Mouse (Mus musculus): ENCODE results near the gene Olfr424. TPM values are rescaled to one million over a fixed set of nuclear protein-coding genes. Genes with fewer than 3 reads are reported as not detected.

The Olfr424 gene
- total RNA-seq (2021): not detected
- long read RNA-seq, experiment 1: 0 reads
- long read RNA-seq, experiment 2: 0 reads

DNA sequence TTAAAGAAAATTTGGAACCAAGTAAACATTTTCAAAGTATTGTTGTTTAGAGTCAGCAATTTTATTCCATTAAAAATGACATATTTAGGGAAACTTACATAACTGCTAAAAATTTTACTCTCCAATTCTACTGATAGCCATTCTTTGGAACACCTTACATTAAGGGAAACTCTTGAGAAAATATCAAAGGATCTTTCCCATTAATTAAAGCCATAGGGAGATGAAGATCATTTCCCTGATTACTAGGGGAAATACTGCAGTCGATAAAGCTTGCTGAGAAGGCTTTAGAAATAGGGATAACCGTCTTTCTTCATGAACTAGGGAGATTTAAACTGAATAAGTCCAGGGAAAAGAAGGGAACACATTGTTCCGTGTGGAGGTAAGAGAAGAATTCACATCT lies at the start of gene Olfr424:
TSS of gene Olfr424 (plus strand) at position 301 of the 400 bp plus-strand sequence.
- DNase-seq (ENCODE audit: low spot score): no peak

GRCm38 (mm10) chr1:174084031-174084430 lies 47.3 kb upstream of the Olfr424 start, which contains the start of gene Olfr429:
Gene Olfr429, plus strand, starts transcription at chr1:174084331.
- DNase-seq (ENCODE audit: low spot score): no peak

DNA sequence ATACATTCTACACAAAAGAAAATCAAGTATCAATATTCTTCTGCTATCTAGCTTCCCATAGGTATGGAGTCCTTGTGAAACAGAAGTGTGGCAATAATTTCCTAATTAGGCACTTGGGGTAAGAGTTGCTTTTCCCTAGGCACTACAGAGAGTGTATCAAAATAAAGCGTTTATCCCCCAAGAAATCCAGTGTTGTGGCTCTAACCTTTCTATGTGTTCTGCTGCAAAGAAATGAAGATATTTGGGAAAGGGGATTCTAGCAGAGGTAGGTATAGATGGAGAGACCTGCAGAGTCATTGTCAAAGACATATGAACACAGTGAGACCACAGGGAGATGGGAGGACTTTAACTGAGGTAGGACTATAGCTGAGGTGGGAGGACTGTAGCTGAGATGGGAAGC lies 34.7 kb upstream of the Olfr424 start, which contains the start of gene Olfr427:
TSS of gene Olfr427 (plus strand) at position 301 of the 400 bp plus-strand sequence.
- DNase-seq (ENCODE audit: low spot score): no peak

DNA sequence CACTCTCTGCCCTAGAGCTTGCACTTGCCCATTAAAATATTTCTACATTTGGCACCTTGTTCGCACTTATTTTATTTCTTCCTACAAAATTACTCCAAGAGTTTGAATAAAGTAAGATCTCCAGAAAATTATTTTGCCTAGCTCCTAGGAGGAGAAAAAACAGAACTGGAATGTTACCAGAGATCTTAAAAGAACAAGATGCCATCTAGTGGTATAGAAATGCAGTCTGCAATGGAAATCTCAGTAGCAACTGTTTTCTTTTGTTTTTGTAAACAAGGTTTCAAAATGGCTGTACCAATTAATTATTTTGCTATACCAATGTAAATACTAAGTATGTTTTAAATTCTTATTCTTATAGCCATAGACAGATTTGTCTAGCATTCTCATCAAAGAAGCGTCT lies 27.6 kb upstream of the Olfr424 start:
- no peak for DNase-seq (ENCODE audit: low spot score)

- no peak for DNase-seq (ENCODE audit: low spot score)
These were observed 10.3 kb upstream of the Olfr424 start, which contains the start of gene Olfr231 for GRCm38 (mm10) chr1:174121062-174121461. Gene Olfr231, minus strand, starts transcription at chr1:174121162.

- DNase-seq (ENCODE audit: low spot score): no peak
These were observed 682 bp downstream of the Olfr424 start for GRCm38 (mm10) chr1:174131999-174132398.

GRCm38 (mm10) chr1:174141384-174141783 lies 10.1 kb downstream of the Olfr424 start:
- no peak for DNase-seq (ENCODE audit: low spot score)

DNA sequence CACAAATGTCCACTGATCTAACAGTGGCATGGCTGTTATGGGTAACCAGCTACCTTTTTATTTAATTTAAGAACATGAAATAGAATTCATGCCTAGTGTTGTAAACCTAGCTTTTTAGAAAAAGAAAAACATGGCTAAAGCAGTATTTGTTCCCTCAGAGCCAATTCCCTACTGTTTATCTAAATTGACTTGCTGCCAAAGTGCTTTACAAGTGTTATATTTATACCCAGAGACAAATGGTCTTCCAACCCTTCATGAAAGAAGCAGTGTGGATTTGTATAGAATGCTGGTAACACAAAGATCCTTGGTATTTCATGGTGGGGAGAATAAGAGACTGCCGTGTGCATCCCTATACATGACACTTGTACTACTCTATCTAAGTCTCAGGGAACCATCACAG lies 15.4 kb downstream of the Olfr424 start:
- no peak for DNase-seq (ENCODE audit: low spot score)

DNA sequence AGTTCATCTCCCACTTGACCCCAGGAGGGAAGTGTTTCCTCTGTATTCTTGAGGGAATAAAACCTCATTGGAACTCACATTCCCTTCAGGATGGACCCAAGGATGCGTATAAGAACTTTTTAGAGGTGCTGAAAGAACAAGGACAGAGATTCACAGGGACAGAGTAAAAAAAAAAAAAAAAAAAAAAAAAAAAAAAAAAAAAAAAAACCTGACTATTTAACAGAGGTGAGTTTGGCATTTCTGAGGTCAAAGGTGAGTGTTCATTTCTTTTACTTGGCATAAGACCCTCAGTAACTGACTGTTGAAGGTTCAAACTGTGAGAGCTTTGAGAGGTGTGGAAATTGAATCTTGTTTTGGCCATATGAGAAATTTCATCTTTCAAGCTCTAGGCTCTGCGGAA lies 18.0 kb downstream of the Olfr424 start:
- DNase-seq (ENCODE audit: low spot score): no peak

DNA sequence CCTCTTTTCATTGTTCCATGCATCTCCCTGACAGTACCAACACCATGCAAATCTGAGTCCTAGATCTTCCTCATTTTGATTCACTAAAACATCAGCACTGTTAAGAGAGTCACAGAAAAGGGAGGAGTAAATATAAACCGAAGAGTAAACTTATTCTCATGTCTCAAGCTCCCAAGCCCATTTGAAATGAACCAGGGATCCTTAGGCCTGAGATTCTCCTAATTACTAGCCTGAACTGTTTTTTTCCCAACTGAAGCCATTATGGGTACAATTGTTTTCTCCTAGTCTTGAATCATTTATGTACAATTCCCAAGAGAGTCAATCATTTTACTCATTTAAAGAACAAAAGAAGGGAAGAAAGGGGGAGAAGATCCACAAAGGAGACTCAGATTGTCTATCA lies 24.0 kb downstream of the Olfr424 start, which contains the start of gene Olfr420:
TSS of gene Olfr420 (plus strand) at position 301 of the 400 bp plus-strand sequence.
- DNase-seq (ENCODE audit: low spot score): no peak

GRCm38 (mm10) chr1:174157622-174158021 lies 26.3 kb downstream of the Olfr424 start:
- DNase-seq (ENCODE audit: low spot score): no peak

DNA sequence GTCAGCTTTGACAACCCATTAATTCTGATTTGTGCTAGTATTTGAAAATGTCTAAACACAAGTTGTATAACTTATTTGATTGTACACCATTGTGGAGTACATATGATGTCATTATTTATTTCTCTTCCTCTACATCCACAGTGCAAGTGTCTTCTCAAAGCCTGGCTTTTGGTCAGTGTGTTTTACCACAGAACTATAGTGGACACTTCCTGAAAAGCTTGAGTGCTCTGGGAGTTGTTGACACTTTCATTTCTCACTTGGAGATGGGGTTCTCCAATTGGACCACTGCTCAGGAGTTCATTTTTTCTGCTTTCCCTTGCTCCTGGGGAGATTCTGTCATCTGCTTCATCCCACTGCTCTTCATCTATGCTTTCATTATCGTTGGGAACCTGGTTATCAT lies 27.2 kb downstream of the Olfr424 start:
- DNase-seq (ENCODE audit: low spot score): no peak

DNA sequence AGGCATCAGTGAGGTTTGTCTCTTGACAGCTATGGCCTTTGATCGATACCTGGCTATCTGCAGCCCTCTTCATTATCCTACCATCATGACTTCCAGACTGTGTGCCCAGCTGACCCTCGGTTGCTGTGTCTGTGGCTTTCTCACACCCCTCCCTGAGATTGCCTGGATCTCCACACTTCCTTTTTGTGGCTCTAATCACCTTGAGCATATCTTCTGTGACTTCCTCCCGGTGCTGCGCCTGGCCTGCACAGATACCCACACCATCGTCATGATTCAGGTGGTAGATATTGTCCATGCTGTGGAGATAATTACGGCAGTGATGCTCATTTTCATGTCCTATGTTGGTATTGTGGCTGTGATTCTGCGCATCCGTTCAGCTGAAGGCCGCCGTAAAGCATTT lies 27.8 kb downstream of the Olfr424 start:
- DNase-seq (ENCODE audit: low spot score): no peak

DNA sequence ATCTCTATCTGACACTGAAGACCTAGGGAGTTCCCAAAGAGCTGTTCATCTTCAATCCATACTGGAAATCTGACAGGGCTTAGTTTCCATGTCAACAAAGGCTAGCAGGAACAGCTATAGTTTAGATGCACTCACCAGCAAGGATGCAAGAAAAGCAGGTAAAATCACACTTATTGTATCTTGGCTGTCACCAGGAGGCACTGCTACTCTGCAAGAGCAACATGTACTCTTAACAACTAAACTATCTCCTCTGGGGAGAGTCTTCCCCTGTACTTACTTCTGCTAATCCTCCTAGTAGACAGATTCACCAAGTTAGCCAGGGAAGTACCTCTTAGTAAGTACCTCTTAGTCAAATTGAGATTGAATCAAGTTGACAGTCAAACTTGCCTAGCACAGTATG lies 37.7 kb downstream of the Olfr424 start:
- no peak for DNase-seq (ENCODE audit: low spot score)

DNA sequence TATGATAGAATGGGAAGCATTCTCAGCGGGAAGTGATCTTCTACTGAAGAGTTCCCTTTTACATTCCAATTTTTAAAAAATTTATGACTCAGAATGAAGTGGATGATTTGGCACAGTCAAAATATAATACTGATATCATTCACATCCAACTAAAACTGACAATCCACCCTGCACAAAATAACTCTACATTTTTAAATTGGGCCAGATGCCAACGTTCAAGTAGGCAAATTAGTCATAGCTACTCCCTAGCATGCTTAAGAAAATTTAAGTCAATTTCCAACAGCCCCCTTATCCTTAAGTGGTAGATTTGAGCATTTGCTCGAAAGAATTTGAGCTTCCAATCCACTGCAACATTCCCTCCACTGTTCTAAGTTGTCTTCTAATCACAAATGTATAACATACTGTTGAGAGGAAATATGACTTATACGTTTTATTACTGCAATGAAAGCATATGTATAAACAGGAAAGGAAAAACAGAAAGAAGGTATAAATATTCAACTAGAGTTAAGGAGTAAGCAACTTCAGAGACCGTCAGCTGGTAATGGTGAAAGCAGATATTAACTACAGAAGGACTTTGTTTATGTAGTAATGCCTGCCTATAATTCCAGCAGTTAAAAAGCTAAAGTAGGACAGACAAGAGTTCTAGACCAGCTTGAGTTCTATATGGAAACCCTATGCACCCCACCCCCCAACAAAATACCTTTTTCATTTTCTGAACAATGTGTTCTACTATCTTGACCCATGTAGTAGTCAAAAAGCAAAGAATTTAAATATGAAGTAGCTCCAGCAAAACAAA lies 39.6 kb downstream of the Olfr424 start:
- DNase-seq (ENCODE audit: low spot score): no peak

GRCm38 (mm10) chr1:174171537-174171936 lies 40.2 kb downstream of the Olfr424 start:
- DNase-seq (ENCODE audit: low spot score): peak; percentile 3

GRCm38 (mm10) chr1:174172605-174173004 lies 41.3 kb downstream of the Olfr424 start, which contains the start of gene Spta1:
Gene Spta1, plus strand, starts transcription at chr1:174172776.
- no peak for DNase-seq (ENCODE audit: low spot score)

Other genes starting within 250 kb of the Olfr424 start
- gene Ifi211, start 218.5 kb upstream of the Olfr424 start, total RNA-seq (2021): 1 to 10 TPM; 2.7 to 3.1 TPM
- 1 to 10 TPM; 1.6 to 3.7 TPM for gene Mndal, start 189.0 kb upstream of the Olfr424 start, total RNA-seq (2021)
- gene Ifi203, start 188.8 kb upstream of the Olfr424 start, total RNA-seq (2021): 1 to 10 TPM; 2.7 to 3.7 TPM
- not detected for gene Ifi202b, start 148.8 kb upstream of the Olfr424 start, total RNA-seq (2021)
- gene Ifi205, start 99.7 kb upstream of the Olfr424 start, total RNA-seq (2021): 10 to 100 TPM in 1 of 2 experiments, 1 to 10 TPM in 1; 7.5 to 17.1 TPM
- not detected for gene Olfr433, start 90.8 kb upstream of the Olfr424 start, total RNA-seq (2021)
- gene Olfr432, start 82.3 kb upstream of the Olfr424 start, total RNA-seq (2021): not detected
- not detected for gene Olfr430, start 64.9 kb upstream of the Olfr424 start, total RNA-seq (2021)
- gene Olfr429, start 47.2 kb upstream of the Olfr424 start, total RNA-seq (2021): not detected
- gene Olfr427, start 34.6 kb upstream of the Olfr424 start, total RNA-seq (2021): not detected
- gene Olfr231, start 10.4 kb upstream of the Olfr424 start, total RNA-seq (2021): not detected
- gene Olfr420, start 24.1 kb downstream of the Olfr424 start, total RNA-seq (2021): not detected
- under 1 TPM; 0.07 TPM for gene Spta1, start 41.3 kb downstream of the Olfr424 start, total RNA-seq (2021)
- gene Olfr419, start 120.5 kb downstream of the Olfr424 start, total RNA-seq (2021): not detected
- gene Mptx1, start 199.0 kb downstream of the Olfr424 start, total RNA-seq (2021): not detected
- gene Olfr417, start 233.6 kb downstream of the Olfr424 start, total RNA-seq (2021): not detected